Mouse (Mus musculus) layer of hippocampus, adult 11-12 months (tissue): ENCODE measurements around the gene Otud5.
"Not testable (repeated sequence)": the region's sequence is repeated elsewhere in the genome, so short reads cannot be mapped to it uniquely, and the experiment has no call there.

Experiments used
- DNase-seq: peaks from one replicate; pipeline ENCODE4 v3.0.0; 2022; ENCODE audit warnings: low spot score

Otud5 gene

DNA sequence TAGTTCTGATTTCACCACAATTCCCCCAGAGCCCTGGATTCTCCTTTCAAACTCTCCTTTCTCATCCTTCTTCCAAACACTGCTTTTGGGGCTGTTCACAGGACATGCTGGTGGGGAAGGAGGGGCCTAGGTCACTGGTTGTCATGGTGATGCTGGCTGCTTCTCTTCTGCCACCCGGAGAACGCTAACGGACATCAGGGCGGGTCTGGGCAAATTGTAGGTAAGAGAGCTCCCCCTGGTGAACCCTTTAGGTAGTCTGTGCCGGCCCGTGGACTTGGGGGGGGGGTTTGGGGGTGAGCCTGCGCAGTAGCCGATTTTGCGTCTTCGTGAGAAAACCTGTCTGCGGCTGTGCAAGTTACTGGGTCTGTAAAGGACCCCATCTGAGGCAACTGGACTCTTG lies 38.7 kb downstream of the Otud5 start:
- peak; percentile 64 for DNase-seq

DNA sequence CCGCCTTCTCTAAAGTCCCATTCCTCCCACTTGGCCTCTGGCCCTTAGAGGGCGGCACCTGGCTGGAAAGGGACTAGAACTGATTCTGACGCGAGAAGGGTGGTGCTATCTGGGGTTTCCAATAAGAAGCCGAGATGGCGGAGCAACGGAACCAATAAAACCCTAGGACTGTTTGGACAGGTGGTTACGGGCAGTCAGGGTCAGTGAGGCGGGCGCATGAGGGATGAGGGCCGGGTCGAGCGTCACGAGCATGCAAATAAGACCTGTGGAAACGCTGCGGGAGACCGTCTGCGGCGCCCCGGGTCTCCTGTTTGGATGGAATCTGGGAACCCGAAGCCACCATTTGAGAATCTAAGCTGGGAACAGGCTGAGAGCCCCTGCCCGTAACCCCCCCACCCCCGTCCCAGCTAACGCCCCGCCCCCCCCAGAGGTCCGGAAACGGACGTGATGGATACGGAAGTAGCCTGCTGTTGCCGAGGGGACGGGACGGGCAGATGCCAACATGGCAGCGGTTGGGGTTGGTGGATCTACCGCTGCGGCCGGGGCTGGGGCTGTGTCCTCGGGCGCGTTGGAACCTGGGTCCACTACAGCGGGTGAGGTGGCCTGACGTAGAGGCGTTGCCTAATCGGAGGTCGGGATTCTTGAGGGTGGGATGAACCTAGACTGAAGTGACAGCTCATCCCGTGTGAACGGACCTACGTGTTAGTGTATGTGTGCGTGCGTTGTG lies 42.8 kb downstream of the Otud5 start, which contains the start of gene Slc35a2:
Gene Slc35a2 (plus strand): TSS at position 188 of the 727 bp plus-strand sequence.
- peak; percentile 85 for DNase-seq

DNA sequence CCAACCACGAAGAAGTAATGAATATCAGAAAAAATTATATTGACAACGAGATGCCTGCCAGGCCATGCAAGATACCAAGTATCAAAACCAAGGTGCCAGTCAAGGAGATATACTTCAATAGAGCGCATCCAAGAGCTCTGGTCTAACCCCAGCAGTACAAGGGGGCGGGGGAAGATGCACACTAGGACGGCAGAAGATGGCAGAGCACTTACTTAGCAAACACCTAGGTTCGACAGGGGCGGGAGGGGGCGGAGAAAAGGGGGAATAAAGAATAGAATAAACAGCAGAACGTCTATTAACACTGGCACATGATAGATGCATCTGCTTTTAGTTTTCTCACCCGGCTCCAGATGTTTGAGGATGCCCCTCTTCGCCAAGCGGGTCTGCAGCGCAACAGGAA lies 57.0 kb downstream of the Otud5 start:
- no peak for DNase-seq

DNA sequence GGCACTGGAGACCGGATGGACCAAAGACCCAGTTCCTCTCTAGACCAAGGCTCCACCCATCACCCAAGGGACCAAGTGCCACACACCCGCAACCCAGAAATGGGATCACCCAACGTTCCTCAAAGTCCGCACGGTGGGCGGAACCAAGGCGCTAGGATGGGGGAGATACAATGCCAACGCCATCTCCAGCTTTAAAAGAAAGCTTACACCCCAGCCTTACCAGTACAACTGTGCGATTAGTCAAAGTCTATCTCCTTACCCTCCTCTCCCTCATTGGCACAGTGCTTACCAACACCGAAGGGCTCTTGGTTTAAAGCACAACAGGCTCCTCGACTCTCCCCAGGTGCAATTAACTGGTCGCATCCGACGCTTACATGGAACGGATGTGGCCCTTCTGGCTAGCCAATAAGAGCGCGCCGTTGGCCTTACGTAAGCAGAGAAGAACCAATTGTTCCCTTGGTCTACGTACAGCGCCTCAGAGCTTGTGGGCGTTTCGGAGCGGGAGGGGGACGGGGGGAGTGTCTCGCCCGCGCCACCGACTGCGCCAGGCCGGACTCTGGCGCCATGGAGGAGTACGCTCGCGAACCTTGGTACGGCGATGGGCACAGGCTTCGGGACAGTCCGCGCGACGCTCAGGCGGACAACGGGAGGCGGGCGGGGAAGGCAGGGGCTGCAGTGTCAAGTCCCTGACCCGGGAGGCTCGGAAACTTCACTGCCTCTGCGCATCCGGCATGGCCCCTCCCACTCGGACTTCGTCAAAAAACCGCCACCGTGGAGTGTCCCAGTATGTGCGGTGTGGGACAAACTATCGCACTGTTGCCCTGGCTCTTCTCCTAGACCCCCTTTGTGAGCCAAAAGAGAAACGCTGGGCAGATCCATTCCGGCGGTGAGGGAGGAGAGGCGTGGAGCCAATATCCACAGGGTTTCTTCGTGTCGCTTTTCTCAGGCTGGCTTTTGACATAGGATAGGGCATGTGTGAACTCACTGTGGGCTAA lies 58.0 kb downstream of the Otud5 start, which contains the start of the genes Pqbp1 and Timm17b:
Gene Pqbp1 (minus strand): TSS at position 390 of the 995 bp plus-strand sequence.
Gene Timm17b (plus strand): TSS at position 478 of the 995 bp plus-strand sequence.
- DNase-seq, result peak; percentile 90

DNA sequence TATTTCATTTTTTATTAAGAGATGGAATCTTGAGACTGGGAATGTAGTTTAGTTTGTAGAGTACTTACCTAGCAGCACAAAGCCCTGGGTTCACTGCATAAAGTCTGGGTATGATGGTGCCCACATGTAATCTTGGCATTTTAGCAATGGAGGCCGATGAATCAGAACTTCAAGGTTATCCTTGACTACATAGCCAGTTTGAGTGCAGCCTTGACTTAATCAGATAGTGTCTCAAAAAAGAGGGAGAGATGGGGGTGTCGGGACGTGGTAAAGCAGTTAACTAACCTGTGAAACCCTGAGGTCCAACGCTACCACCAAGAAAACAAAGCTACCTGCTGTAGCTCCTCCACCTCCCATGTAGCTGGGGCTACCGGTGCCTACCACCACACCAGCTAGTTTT lies 63.3 kb downstream of the Otud5 start:
- DNase-seq, result no peak

DNA sequence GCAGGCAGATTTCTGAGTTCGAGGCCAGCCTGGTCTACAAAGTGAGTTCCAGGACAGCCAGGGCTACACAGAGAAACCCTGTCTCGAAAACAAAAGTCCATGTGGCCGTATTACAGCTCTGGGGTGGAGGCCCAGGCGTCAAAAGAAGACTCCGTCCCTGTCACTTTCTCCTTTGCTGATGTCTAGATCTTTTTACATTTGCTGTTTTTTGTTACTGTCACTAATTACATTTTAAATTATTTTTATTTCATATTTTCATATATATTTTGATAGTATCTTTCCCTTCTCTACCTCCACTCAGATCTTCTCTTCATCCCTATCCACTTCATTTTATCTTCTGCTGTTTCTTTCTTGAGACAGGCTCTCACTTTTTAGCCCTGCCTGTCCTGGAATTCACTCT lies 66.6 kb downstream of the Otud5 start, which contains the start of gene Gm10491:
Gene Gm10491 (minus strand): TSS at position 101 of the 400 bp plus-strand sequence.
- DNase-seq, result no peak

DNA sequence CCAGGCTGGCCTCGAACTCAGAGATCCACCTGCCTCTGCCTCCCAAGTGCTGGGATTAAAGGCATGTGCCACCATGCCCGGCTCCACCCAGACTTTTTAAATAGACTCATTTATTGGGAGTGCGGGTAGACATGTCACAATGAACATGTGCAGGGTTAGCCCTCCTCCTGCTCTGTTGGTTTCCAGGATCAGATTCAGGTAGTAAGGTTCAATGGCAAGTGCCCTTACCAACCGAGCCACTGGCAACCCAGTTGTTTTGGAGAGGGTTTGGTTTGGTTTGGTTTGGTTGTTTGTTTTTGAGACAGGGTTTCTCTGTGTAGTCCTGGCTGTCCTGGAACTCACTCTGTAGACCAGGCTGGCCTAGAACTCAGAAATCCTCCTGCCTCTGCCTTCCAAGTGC lies 68.1 kb downstream of the Otud5 start, which contains the start of gene Gm10490:
Gene Gm10490 (plus strand): TSS at position 301 of the 400 bp plus-strand sequence.
- DNase-seq, result not testable (repeated sequence)

DNA sequence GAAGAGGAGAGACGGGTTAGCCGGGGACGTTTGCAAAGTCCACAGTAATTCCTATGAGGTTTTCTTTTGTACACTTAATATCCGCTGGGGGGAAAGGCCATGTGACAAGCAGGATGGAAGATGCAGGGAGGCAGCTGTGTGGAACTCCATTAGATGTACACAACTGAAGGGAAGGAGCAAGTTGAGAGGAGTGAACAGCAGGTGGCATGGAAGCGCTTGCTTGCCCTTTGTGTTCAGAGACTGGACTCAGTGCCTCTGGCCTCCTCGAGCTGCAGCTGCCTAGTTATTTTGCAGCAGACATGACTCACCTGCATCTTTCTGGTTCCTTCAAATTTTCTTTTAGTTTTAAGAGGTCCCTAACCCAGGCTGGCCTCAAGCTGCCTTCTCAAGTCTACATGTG lies 69.3 kb downstream of the Otud5 start:
- DNase-seq, result no peak

DNA sequence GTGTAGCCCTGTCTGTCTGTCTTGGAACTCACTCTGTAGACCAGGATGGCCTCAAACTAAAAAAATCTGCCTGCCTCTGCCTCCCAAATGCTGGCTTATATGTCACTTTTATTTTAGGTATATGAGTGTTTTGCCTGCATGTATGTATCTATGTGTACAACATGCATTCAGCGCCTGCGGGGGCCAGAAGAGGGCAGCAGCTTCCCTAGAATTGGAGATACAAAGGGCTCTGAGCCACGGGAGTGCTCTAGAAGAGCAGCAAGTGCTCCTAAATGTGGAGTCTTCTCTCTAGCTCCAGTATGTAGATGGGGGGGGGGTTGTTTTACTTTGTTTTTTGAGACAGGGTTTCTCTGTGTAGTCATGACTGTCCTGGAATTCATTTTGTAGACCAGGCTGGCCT lies 74.5 kb downstream of the Otud5 start:
- DNase-seq, result not testable (repeated sequence)

DNA sequence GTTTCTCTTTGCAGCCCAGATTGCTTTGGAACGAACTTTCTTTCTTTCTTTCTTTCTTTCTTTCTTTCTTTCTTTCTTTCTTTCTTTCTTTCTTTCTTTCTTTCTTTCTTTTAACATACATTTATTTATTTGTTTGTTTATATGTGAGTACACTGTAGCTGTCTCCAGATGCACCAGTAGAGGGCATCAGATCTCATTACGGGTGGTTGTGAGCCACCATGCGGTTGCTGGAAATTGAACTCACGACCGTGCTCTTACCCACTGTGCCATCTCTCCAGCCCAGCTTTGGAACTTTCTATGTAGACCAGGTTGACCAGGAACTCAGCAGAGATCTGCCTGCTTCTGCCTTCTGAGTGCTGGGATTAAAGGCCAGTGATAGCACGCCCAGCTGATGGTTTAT lies 76.8 kb downstream of the Otud5 start:
- not testable (repeated sequence) for DNase-seq

DNA sequence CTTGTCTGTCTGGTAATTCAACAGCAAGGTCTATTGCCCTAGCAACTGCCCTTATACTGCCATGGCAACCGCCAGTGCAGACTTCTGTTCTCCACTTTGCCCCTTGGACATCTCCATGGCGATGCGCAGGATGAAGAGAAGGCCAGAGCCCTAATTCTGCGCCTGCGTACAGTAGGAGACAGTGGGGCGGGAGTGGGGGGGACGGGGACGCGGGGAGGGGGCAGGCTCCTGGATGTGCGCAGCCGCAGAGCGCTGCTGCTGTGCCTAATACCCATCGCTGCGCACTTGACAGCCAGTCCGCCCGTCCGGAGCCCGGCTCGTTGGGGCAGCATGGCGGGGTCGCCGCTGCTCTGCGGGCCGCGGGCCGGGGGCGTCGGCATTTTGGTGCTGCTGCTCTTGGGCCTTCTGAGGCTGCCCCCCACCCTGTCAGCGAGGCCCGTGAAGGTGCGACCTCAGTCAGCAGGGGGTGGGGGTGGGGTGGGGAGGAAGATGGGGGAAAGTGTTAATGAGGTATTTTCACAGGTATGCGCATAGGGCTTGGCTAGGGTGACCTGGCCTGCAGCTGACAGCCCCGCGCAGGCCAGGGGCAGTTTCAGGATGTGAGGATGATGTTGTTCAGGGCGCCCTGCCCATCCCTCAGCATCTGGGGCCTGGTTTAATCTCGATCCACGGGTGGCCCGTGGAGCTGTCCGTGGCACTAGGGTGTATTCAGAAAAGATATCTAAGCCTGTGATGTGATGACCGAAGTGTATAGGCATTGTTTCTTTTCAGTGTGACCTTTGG lies 78.6 kb downstream of the Otud5 start, which contains the start of gene Pcsk1n:
Gene Pcsk1n (plus strand): TSS at position 222 of the 783 bp plus-strand sequence.
- DNase-seq, result peak; percentile 41

DNA sequence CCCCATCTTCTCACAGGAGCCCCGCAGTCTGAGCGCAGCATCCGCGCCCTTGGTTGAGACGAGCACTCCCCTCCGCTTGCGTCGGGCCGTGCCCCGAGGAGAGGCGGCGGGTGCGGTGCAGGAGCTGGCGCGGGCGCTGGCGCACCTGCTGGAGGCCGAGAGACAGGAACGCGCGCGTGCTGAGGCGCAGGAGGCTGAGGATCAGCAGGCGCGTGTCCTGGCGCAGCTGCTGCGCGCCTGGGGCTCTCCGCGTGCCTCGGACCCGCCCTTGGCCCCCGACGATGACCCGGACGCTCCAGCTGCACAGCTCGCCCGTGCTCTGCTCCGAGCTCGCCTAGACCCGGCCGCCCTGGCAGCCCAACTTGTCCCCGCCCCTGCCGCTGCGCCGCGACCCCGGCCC lies 80.9 kb downstream of the Otud5 start:
- DNase-seq, result no peak
